Mouse (Mus musculus): ENCODE data around the gene Slc25a16. TPM values are rescaled to one million over a fixed set of nuclear protein-coding genes. Genes with fewer than 3 reads are reported as not detected.

The Slc25a16 gene
- polyA plus RNA-seq, 1 experiment from 2014 or later: 27.4 TPM

- no peak for TF ChIP-seq CTCF (IDR thresholded peaks at IDR 0.05)
- ChIA-PET POLR2A (no interaction called here), CTCF (no interaction called here)
- no peaks in the 10 kb centered on the region for H3K27me3 ChIP-seq
- DNase-seq (ENCODE audit: low read depth, low spot score): no peak
- no peak for ATAC-seq
- in situ Hi-C loops (cut with MboI; ENCODE audit: low pct_unique_long_range_greater_than_20kb): no loop called here
Observed at GRCm38 (mm10) chr10:62990636-62991035, 70.2 kb downstream of the Slc25a16 start.

- in situ Hi-C loops (cut with MboI; ENCODE audit: low pct_unique_long_range_greater_than_20kb): no loop called here
- ATAC-seq (no peak), DNase-seq (ENCODE audit: low read depth, low spot score) (no peak)
- no peak for TF ChIP-seq CTCF (IDR thresholded peaks at IDR 0.05)
- ChIA-PET CTCF (interaction anchor here (0.8 to 1.4 kb wide), 2 partner anchors 10 to 18 kb away, joined by 3 to 4 read pairs; no protein-coding TSS in a partner anchor), POLR2A (no interaction called here)
- H3K27me3 ChIP-seq: no peaks in the 10 kb centered on the region
Observed at GRCm38 (mm10) chr10:62993991-62994390, 73.6 kb downstream of the Slc25a16 start.

Other genes with a start within 250 kb of the Slc25a16 start
- gene Stox1, start 194.5 kb upstream of the Slc25a16 start, polyA plus RNA-seq (2021): 0.06 TPM
- 92.3 TPM for gene Ccar1, start 128.3 kb upstream of the Slc25a16 start, polyA plus RNA-seq (2021)
- 1.5 TPM for gene Tet1, start 11.6 kb upstream of the Slc25a16 start, polyA plus RNA-seq (2021)
- gene Dna2, start 26.4 kb downstream of the Slc25a16 start, polyA plus RNA-seq (2021): 8.3 TPM
- 26.5 TPM for gene Rufy2, start 59.6 kb downstream of the Slc25a16 start, polyA plus RNA-seq (2021)
- gene Hnrnph3, start 103.6 kb downstream of the Slc25a16 start, polyA plus RNA-seq (2021): 47.3 TPM
- 3.8 TPM for gene Pbld2, start 103.7 kb downstream of the Slc25a16 start, polyA plus RNA-seq (2021)
- 0.59 TPM for gene Pbld1, start 139.5 kb downstream of the Slc25a16 start, polyA plus RNA-seq (2021)
- not detected for gene Atoh7, start 179.0 kb downstream of the Slc25a16 start, polyA plus RNA-seq (2021)

All from Patski (cell line).